Mouse (Mus musculus) thymus, postnatal 4 days (tissue): ENCODE results near the gene Nkiras1.
"Not testable (repeated sequence)": the region's sequence is repeated elsewhere in the genome, so short reads cannot be mapped to it uniquely, and the experiment has no call there.

Source experiments
- DNase-seq: peaks from one replicate; pipeline ENCODE4 v3.0.0; 2021

Gene Nkiras1

GRCm38 (mm10) chr14:18270529-18271441, at the start of gene Nkiras1, which contains the start of gene Rpl15:
Nkiras1 (plus strand) TSS chr14:18271136.
Rpl15 (minus strand) TSS chr14:18271391.
- peak; percentile 98 for DNase-seq

GRCm38 (mm10) chr14:18221977-18222376, 49.0 kb upstream of the Nkiras1 start:
- DNase-seq: no peak

GRCm38 (mm10) chr14:18225431-18225830, 45.5 kb upstream of the Nkiras1 start:
- not testable (repeated sequence) for DNase-seq

- not testable (repeated sequence) for DNase-seq
Observed at GRCm38 (mm10) chr14:18226181-18226580, 44.8 kb upstream of the Nkiras1 start.

- DNase-seq: not testable (repeated sequence)
Observed at GRCm38 (mm10) chr14:18229751-18230150, 41.2 kb upstream of the Nkiras1 start.

GRCm38 (mm10) chr14:18231866-18232265, 39.1 kb upstream of the Nkiras1 start:
- not testable (repeated sequence) for DNase-seq

- no peak for DNase-seq
Observed at GRCm38 (mm10) chr14:18233076-18233475, 37.9 kb upstream of the Nkiras1 start.

- no peak for DNase-seq
Observed at GRCm38 (mm10) chr14:18233981-18234960, 36.7 kb upstream of the Nkiras1 start.

- DNase-seq: not testable (repeated sequence)
Observed at GRCm38 (mm10) chr14:18236496-18237235, 34.3 kb upstream of the Nkiras1 start.

- DNase-seq: no peak
Observed at GRCm38 (mm10) chr14:18237381-18237780, 33.6 kb upstream of the Nkiras1 start.

- DNase-seq: peak; percentile 96
Observed at GRCm38 (mm10) chr14:18238131-18238749, 32.7 kb upstream of the Nkiras1 start.

- DNase-seq: peak; percentile 97
Observed at GRCm38 (mm10) chr14:18238750-18239731, 31.9 kb upstream of the Nkiras1 start, which contains the start of gene Nr1d2. Nr1d2 (minus strand) TSS chr14:18239127.

- DNase-seq: no peak
Observed at GRCm38 (mm10) chr14:18240132-18240531, 30.8 kb upstream of the Nkiras1 start.

- peak; percentile 20 for DNase-seq
Observed at GRCm38 (mm10) chr14:18241786-18242185, 29.1 kb upstream of the Nkiras1 start.

- DNase-seq: no peak
Observed at GRCm38 (mm10) chr14:18242638-18243130, 28.3 kb upstream of the Nkiras1 start.

- no peak for DNase-seq
Observed at GRCm38 (mm10) chr14:18261203-18261602, 9.7 kb upstream of the Nkiras1 start.

- no peak for DNase-seq
Observed at GRCm38 (mm10) chr14:18263427-18263826, 7.5 kb upstream of the Nkiras1 start.

- not testable (repeated sequence) for DNase-seq
Observed at GRCm38 (mm10) chr14:18269947-18270528, 898 bp upstream of the Nkiras1 start.

- peak; percentile 14 for DNase-seq
Observed at GRCm38 (mm10) chr14:18271666-18272065, 730 bp downstream of the Nkiras1 start.

- DNase-seq: no peak
Observed at GRCm38 (mm10) chr14:18274526-18274925, 3.6 kb downstream of the Nkiras1 start.
